Mouse (Mus musculus) frontal cortex, adult 2 months (tissue): ENCODE results near the gene Unk. TPM values are rescaled to one million over a fixed set of nuclear protein-coding genes. Genes with fewer than 3 reads are reported as not detected.

ENCODE experiments used
- DNase-seq, 2 experiments: peaks; one replicate each; pipeline ENCODE4 v3.0.0; 2022; ENCODE audit warnings: low spot score in 1 of 2; ENCODE audit errors: extremely low spot score in 1 of 2
- polyA plus RNA-seq: library from polyadenylated mRNA; depleted of rRNA; stranded (reverse); fragments of >200 nt; gene quantifications from 2 replicates; pipeline ENCODE4 v1.2.3, GENCODE M21; 2012; rRNA removed

Gene Unk
- polyA plus RNA-seq: 35.4 and 38.1 TPM in 2 replicates

GRCm38 (mm10) chr11:116030088-116030897, at the start of gene Unk:
TSS of gene Unk (plus strand) at chr11:116030322.
- peak; percentile 98 to 99 for DNase-seq

DNA sequence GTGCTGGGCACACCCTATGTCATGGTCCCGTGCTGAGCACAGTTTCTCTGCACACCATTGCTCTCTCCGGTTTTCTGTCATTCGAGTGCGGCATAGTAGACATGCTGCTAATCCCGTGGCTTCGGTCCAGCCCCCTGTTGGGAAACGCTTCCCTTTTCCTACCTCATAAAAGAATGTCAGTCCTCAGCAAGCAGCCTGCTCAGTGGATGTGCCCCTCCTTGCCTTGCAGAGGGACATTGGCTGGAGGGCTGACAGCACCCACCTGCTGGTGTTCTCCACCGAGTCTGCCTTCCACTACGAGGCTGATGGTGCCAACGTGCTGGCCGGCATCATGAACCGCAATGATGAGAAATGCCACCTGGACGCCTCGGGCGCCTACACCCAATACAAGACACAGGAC, 47.6 kb upstream of the Unk start:
- DNase-seq: no peak

DNA sequence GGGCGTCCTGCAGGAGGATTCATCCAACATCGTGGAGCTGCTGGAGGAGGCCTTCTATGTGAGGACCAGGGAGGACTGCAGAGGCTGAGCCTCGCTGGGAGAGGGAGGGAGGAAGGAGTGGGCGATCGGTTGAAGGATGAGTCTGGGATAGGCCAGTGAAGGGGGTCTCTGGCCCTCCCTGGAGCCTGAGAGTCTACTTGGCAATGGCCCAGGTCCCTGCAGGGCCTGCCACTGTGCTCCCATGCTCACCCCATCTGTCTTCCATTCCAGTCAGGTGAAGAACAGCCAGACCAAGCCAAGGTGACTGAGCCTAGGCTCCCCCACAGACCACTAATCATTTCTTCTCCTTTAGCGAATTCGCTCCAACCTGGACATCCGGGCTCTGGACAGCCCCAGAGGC, 46.8 kb upstream of the Unk start:
- no peak for DNase-seq

GRCm38 (mm10) chr11:115989686-115990085, 40.4 kb upstream of the Unk start:
- DNase-seq: no peak

DNA sequence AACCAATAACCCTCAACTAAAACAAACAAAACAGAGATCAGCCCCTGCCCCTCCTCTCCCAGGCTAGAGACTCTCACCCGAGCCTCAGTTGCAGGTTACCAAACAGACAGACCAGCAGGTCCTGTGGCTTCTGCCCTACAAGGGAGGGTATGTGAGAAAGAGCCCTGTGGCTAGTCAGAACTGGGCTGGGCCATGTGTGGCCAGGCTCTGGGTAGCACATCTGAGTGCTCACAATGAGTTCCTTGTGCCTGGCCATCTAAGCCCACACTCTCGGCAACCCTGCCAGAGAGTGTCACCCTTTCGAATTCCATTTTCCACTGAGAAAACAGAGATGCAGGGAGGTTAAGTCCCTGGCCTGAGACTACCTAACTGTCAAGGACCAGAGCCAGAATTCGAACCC, 38.0 kb upstream of the Unk start:
- DNase-seq: no peak

GRCm38 (mm10) chr11:115995256-115995655, 34.9 kb upstream of the Unk start:
- DNase-seq: no peak

DNA sequence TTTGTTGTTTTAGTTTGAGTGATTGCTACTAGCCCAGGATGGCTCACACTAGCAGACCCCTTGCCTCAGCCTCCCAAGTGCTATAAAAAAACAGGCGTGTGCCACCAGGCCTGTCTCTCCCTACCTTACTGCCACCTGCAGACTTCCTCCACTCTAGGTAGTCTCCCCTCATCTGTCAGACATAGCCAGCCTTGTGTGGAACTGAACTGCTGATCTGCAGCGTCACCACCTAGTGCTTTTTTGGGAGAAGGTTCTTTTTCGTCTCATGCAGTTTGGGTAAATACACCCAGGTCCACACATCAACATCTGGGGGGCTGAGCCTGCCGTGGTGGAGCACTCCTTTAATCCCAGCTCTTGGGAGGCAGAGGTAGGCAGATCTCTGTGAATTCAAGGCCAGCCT, 33.1 kb upstream of the Unk start:
- DNase-seq: no peak

DNA sequence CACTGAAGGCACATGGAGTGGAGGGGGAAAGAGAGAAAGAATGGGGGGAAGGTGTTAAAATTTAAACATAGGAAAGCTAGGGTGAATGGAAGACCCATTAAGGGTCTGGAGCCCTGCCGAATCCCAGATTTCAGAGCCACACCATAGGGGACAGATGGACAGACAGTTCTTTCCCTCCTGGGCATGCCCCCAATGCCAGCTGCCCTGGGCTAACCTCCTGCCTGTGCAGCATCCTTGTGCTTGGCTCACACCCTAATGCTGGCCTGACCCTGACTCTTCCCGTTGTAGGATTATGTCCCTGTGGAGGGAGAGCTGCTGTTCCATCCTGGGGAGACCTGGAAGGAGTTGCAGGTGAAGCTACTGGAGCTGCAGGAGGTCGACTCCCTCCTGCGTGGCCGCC, 32.5 kb upstream of the Unk start:
- no peak for DNase-seq

DNA sequence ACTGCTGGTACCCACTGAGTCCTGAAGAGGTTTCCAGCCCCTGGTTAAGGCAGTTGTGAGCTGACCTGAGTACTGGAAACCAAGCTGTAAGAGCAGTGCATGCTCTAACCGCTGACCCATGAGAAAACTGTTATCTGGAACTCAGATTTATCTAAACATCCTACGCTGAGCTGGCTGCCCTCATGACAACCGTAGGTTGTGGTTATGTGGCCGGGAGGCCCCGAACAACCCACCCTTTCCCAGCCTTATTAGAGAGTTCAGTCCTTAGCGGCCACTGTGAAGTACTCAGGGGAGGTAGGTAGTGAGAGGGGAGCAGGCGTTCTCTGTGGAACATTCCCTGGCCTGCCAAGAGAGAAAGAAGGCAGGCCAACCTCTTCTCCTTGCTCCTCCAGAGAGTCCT, 31.1 kb upstream of the Unk start:
- DNase-seq: no peak

GRCm38 (mm10) chr11:115999538-116000143, 30.5 kb upstream of the Unk start:
- DNase-seq: peak; percentile 41 to 88

GRCm38 (mm10) chr11:116000607-116001006, 29.5 kb upstream of the Unk start:
- no peak for DNase-seq

- no peak for DNase-seq
Observed at GRCm38 (mm10) chr11:116001725-116002124, 28.4 kb upstream of the Unk start.

DNA sequence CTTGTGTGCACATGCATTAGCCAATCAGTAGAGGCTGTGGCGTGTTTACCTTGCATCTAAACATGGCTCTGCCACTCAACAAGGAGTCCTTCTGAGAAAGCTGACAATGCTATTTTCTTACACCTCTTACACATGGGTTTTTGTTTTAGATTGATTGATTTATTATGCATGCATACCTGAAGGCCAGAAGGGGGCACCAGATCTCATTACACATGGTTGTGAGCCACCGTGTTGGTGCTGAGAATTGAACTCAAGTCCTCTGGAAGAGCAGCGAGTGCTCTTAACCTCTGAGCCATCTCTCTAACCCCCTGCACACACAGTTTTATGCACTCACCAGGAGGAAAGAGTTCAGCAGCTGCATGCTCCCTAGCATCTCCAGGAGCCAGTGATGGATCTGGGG, 27.2 kb upstream of the Unk start:
- DNase-seq: no peak

DNA sequence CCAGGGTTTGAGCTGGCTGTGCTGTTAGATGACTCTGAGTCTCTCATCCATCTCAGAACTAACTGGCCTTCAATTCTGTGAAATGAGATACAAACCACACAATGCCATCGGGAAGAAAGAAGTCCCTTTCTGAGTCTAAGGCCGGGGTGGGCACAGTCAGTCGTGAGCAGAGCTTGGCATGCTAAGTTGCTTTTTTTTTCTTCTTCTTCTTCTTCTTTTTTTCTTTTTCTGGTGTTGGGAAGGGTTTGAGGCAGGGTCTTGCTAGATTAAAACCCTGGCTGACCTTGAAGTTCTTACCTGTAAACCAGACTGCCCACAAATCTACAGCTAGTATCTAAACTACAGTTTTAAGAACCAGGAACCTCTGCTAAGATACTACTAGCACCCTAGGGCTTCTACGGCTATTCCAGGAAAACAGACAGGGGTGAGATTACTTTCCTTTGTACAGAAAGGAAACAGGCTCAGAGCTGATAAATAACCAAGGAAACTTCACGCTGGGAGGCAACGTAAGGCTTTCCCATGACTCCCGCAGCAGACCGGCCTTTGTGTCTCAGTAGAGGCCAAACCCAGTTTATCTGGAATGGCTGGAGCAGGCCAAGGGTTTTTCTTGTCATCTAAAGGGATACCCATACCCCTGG, 25.8 kb upstream of the Unk start:
- no peak for DNase-seq

DNA sequence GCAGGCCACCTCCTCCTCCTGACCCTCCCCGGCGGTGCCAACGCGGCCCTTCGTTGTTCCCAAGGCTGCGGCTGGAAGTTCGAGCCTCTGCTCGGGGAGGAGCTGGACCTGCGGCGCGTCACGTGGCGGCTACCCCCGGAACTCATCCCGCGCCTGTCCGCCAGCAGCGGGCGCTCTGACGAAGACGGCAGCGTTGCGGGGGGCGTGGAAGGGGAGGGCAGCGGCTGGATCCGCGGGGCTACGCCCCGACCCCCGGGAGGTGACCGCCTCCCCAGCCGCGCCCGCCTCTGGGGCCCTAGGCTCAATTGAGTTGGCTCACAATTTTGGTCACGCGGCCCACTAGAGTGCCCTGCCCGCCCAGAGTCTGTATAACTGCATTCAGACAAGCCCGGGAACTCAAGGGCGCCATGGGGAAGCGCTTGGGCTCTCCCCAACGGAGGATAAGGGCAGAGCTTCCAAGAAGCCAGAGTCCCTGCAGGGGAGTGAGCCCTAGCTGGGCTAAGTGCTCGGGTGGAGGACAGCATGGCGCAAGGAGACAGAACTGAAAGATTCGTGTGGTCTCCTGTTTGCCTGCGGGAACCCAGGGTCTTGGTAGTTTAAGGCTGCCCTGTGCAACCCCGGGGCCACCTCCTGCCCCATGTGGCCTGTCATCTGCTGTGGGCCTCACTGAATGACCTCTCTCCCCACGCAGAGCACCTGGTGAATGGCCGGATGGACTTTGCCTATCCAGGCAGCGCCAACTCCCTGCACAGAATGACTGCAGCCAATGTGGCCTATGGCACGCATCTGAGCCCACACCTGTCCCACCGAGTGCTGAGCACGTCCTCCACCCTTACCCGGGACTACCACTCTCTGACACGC, 25.1 kb upstream of the Unk start:
- peak in 1 of 2 experiments; percentile 61 for DNase-seq

DNA sequence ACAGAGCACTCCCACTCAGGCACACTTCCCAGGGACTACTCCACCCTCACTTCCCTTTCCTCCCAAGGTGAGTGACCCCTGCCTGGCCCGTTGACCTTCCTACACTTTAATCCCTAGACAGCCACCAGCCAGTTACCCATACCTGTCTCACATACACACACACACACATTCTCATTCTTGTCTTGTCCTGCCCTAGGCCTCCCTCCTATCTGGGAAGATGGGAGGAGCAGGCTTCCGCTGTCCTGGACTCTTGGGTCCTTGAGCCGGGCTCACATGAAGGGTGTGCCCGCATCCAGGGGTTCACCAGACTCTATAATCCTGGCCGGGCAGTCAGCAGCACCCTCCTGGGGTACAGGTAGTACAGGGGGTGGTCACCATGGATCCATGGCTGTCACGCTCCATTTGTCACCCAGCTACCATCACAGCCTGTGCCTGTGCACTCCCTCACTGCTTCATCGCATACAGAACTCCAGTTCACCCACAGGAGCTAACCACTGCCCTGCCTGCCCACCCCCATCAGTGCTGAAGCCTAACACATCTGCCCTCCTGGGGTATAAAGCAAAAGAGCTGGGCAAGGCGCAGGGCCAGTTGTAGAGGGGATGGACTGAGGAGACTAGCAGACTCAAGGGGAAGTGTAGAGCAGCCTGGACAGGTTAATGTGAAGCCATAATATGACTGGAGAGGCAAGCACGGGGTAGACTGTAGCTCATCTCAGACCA, 24.3 kb upstream of the Unk start:
- no peak for DNase-seq

- no peak for DNase-seq
Observed at GRCm38 (mm10) chr11:116007095-116007850, 22.8 kb upstream of the Unk start.

DNA sequence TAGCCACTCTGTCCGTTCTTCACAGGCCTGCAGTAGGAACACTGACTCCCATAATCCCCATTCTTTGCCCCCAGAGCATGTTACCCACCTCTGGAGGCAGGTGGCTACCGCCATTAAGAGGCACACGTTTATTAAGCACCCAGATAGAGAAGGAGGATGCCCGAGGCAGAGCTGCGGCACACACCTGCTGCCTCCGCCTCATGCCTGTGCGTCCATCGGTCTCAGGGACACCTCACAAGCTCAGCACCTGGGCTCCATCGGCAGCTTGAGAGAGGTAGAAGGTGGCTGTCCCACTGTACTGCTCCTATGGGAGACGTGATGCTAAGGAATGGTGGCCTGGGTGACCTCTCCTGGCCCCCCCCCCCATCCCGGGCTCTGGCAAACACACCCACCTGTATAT, 21.7 kb upstream of the Unk start:
- DNase-seq: no peak

DNA sequence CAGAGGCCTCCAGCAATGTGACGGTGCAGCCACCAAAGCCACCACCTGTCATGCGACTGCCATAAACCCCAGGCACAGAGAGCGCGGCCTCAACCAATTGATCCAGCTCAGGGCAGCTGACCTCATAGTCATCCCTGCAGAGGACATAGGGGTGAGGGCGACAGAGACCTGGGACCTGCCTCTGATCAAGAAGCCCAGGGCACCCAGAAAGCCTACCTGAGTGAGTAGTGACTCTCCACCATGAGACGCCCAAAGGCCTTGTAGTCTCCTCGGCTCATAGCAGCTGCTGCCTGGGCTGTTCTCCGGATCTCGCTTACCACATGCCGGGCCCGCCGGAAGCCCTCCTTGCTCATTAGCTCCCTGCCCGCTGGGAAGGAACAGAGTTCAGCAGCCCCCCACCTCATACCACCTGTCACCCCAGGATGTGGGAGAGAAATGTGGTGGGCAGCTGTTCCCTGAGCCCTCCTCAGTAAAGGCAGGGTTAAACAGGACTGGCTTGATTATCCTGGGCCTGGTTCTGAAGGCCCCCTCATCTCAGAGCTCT, 21.2 kb upstream of the Unk start:
- no peak for DNase-seq
